Mouse (Mus musculus): ENCODE results near the gene Dnaaf5. TPM values are rescaled to one million over a fixed set of nuclear protein-coding genes. Genes with fewer than 3 reads are reported as not detected.

Gene Dnaaf5
- total RNA-seq, 1 experiment from 2014 or later: 5.8 TPM

GRCm38 (mm10) chr5:139138261-139138925 is 11.6 kb upstream of the Dnaaf5 start:
- ATAC-seq (replicated peaks; ENCODE audit: insufficient number of reproducible peaks, low FRiP score, low TSS enrichment, poor library complexity, severe bottlenecking): no peak

- ATAC-seq (replicated peaks; ENCODE audit: insufficient number of reproducible peaks, low FRiP score, low TSS enrichment, poor library complexity, severe bottlenecking): no peak
Measured at GRCm38 (mm10) chr5:139138926-139139472, 11.0 kb upstream of the Dnaaf5 start.

DNA sequence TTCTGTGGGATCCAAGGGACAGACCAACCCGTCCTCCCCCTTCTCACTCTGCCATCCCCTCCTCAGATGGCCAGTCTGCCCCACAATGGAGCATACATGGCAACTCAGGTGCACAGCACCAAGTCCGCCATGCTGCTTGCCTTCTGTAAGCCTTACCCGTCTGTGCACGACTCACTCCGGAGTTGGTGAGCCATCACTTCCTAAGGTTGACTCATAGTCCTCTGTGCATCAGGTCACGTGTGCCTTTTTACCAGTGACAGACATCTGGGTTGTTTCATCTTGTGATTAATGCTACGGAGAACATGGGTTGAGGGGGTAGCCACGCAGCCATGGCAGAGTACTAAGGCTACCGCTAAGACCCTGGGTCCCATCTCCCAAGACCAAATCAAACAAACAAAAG is 9.4 kb upstream of the Dnaaf5 start:
- no peak for ATAC-seq (replicated peaks; ENCODE audit: insufficient number of reproducible peaks, low FRiP score, low TSS enrichment, poor library complexity, severe bottlenecking)

DNA sequence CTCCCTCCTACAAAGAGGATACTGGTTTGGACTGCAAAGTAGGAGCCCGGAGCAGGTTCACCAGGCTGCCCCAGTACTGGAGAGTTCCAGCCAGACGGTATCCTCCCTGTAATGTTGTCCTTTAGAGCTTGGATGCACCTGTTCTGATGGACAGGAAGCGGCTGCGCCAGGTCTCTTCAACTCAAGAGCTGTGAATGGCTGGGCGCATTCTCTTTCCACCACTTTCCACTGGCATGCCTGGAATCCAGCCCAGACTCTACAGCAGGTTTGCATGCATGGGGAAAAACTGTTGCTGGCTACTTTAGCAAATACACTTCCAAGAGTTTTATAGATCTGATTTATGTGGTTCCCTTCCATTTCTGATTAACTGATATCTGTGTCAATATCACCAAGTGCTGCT is 8.7 kb upstream of the Dnaaf5 start:
- ATAC-seq (replicated peaks; ENCODE audit: insufficient number of reproducible peaks, low FRiP score, low TSS enrichment, poor library complexity, severe bottlenecking): no peak

DNA sequence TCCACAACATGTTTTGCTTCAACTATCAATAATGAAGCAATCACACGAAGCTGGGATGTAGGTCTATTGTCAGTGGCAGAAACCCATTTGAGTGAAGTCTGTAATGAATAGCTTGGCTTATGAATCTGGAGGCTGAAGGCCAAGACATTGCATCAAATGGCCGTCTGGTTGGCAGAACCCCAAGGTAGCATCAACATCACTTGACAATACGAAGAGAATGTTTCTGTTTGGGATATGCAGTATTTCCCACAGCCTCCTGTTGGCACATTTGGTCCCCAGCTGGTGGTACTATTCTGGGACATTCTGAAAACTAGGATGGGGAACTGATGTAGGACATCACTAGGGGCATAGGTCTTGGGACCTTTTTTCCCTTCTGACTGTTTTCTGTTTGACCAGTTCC is 6.1 kb upstream of the Dnaaf5 start:
- no peak for ATAC-seq (replicated peaks; ENCODE audit: insufficient number of reproducible peaks, low FRiP score, low TSS enrichment, poor library complexity, severe bottlenecking)

DNA sequence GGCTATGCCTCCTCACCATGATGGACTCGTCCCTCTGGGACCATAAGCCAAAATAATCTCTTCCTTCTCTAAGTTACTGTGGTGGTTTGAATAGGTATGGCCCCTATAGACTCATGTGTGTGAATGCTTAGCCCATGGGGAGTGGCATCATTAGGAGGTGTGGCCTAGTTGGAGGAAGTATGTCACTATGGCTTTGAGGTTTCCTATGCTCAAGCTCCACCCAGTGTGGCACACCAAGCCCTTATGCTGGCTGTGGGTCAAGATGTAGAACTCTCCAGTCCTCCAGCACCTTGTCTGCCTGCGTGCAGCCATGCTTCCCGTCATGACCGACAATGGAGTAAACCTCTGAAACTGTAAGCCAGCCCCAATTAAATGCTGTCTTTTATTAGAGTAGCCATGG is 4.3 kb upstream of the Dnaaf5 start:
- ATAC-seq (replicated peaks; ENCODE audit: insufficient number of reproducible peaks, low FRiP score, low TSS enrichment, poor library complexity, severe bottlenecking): no peak

DNA sequence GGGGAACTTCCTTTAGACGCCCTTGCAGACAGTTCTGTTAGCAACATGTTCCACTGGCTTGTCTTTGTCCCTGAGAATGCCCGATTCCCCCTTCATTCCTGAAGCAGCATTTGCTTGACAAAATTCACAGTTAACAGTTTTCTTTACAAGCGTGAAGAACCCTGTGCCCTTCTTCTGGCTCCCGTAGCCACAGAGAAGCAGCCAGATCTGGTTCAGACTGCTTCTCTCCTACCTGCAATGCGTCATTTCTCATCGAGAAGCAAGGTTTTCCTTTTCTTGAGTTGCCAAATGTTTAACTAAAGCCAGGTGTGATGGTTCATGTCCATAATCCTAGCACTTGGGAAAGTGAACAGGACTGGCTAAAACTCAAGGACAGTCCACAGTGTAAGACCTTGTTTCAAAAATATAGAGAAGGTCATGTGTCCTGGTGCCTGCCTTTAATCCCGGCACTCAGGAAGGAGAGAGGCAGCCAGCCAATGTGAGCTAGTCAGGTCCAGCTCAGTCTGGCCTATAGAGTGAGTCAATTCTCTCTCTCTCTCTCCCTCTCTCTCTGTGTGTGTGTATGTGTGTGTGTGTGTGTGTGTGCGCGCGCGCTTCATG is 3.4 kb upstream of the Dnaaf5 start:
- no peak for ATAC-seq (replicated peaks; ENCODE audit: insufficient number of reproducible peaks, low FRiP score, low TSS enrichment, poor library complexity, severe bottlenecking)

DNA sequence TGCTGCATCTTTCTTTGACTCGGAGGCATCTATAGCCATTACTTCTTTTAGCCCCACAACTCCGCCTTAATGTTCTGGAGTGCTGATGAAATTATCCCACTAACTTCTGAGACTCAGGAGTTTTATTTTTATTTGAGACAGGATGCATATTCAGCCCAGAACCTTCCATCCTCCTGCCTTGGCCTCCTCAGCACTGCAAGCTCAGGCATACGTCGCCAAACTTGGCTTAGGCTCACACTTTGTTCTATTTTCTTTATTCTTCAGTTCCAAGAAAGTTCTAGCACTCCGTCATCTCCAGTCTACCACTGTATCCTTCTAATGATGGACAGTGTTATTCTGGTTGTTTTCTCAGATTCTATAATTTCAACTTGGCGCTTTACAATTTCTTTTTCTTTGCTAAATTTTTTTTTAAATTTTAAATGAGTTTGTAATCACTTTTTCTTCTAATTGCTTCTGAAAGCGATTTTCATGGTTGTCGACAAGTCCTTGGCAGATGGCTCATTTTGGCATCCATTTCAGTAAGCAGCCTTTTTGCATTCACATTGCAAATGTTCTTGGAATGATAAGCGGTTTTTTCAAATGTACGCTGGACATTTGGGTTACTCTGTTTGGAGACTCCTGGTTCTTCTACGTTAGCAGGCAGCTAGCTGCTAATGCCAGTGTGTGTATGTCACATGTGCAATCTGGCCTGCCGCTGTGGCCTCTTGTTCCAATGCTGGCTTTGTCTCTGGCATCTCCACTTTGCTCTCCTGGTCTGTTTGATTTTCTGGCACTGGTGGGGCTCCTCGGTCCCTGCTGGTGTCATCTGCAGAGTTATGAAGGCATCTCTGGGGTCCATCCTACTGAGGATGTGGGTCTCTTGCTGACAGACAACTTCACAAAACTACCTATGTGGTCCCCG is 2.6 kb upstream of the Dnaaf5 start:
- no peak for ATAC-seq (replicated peaks; ENCODE audit: insufficient number of reproducible peaks, low FRiP score, low TSS enrichment, poor library complexity, severe bottlenecking)

- no peak; the same call in 1 of the 2 replicates for ATAC-seq (replicated peaks; ENCODE audit: insufficient number of reproducible peaks, low FRiP score, low TSS enrichment, poor library complexity, severe bottlenecking)
Measured at GRCm38 (mm10) chr5:139149006-139149672, 884 bp upstream of the Dnaaf5 start.

- no peak for ATAC-seq (replicated peaks; ENCODE audit: insufficient number of reproducible peaks, low FRiP score, low TSS enrichment, poor library complexity, severe bottlenecking)
Measured at GRCm38 (mm10) chr5:139150603-139151031, 594 bp downstream of the Dnaaf5 start.

- no peak; the same call in 1 of the 2 replicates for ATAC-seq (replicated peaks; ENCODE audit: insufficient number of reproducible peaks, low FRiP score, low TSS enrichment, poor library complexity, severe bottlenecking)
Measured at GRCm38 (mm10) chr5:139160899-139161298, 10.9 kb downstream of the Dnaaf5 start.

- ATAC-seq (replicated peaks; ENCODE audit: insufficient number of reproducible peaks, low FRiP score, low TSS enrichment, poor library complexity, severe bottlenecking): no peak
Measured at GRCm38 (mm10) chr5:139161632-139162031, 11.6 kb downstream of the Dnaaf5 start.

- ATAC-seq (replicated peaks; ENCODE audit: insufficient number of reproducible peaks, low FRiP score, low TSS enrichment, poor library complexity, severe bottlenecking): no peak
Measured at GRCm38 (mm10) chr5:139166781-139167361, 16.8 kb downstream of the Dnaaf5 start.

DNA sequence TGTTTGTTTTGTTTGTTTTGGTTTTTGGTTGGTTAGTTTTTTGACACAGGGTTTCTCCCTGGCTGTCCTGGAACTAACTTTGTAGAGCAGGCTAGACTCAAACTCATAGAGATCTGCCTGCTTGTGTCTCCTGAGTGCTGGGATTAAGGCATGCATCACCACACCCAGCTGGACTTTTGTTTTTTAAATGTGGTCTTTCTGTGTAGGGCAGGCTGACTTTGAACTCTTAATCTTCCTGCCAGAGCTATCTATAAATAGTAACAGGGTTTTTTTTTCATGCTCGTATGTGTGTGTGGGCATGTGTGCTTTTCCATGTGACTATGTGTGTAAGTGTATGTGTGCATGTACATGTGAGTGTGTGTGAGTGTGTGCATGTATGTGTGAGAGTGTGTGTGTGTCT is 17.5 kb downstream of the Dnaaf5 start:
- ATAC-seq (replicated peaks; ENCODE audit: insufficient number of reproducible peaks, low FRiP score, low TSS enrichment, poor library complexity, severe bottlenecking): no peak

- no peak for ATAC-seq (replicated peaks; ENCODE audit: insufficient number of reproducible peaks, low FRiP score, low TSS enrichment, poor library complexity, severe bottlenecking)
Measured at GRCm38 (mm10) chr5:139171929-139172328, 21.9 kb downstream of the Dnaaf5 start.

GRCm38 (mm10) chr5:139174141-139174540 is 24.1 kb downstream of the Dnaaf5 start:
- ATAC-seq (replicated peaks; ENCODE audit: insufficient number of reproducible peaks, low FRiP score, low TSS enrichment, poor library complexity, severe bottlenecking): no peak

DNA sequence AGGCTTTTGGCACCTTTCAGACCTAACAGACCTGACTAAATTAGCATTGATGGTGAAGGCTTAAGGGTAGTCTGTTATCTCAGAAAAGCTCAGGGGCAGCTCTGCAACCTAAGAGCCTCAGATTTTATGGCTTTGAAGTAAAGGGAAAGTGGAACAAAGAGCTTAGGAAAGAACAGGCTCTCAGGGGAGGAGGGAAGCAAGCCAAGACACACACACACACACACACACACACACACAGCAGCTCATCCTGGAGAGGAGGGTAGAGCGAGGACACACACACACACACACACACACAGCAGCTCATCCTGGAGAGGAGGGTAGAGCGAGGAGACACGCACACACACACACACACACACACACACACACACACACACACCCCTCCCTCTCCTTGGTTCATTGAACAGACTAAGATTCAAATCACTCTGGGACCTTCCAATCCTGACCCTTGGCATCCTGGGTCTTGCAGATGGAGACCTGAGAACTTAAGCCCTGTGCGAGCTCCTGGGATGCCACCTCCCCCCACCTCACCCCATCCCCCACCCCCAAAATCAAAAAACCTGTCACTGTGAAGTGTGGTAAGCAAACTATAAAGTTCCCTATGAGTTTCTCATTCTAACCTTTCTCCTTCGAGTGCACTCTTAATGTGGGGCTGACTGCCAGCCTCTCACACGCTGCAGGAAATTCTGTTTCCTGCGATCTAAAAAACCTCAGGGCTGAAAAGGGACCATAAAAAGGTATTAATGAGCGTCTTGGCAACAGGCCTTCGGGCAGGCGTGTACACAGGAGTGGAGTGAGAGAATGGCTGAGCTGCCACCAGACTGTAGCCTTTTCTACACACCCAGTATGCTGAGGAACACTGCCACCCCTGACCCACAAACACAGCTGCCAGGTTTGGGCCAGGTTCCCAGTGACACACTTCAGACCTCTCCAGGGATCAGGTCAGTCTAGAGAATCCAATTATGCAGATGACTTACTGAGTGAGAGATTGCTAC is 24.8 kb downstream of the Dnaaf5 start:
- ATAC-seq (replicated peaks; ENCODE audit: insufficient number of reproducible peaks, low FRiP score, low TSS enrichment, poor library complexity, severe bottlenecking): no peak

Measured in monocyte, adult 5-6 weeks (primary cell).